In genomic region chr3:128087163-128087562, GRCm38 (mm10) we compare ENCODE assay signal across 21 mouse cellular contexts.
DNase-seq lines count a peak whose midpoint lies in the region; ATAC-seq lines count a peak whose summit lies in the region.
"Had no signal": no experiment of that assay in that cellular context is flagged by ENCODE, and none has a peak within 500 bp of the region (broad histone marks: within the 10 kb centered on the region; RNA-seq: fewer than 3 reads in every experiment).

No protein-coding gene starts in this region.

- H3K9ac ChIP-seq in kidney, embryonic 15.5 days = no peak overlapping the region
- no peak overlapping the region for H3K9ac ChIP-seq in neural tube, embryonic 12.5 days
- H3K9ac ChIP-seq: embryonic facial prominence, embryonic 13.5 days; embryonic facial prominence, embryonic 15.5 days; forebrain, embryonic 12.5 days had no signal

- 50% methylated on average over 10 of the region's 10 CpGs for WGBS in kidney, embryonic 15.5 days
- 68% methylated on average over 10 of the region's 10 CpGs for WGBS in neural tube, embryonic 12.5 days

- peak; percentile 67 for ATAC-seq in kidney, embryonic 15.5 days (replicated peaks; ENCODE audit: low FRiP score)
- peak; percentile 26; the same call in 1 of the 2 replicates for ATAC-seq in neural tube, embryonic 12.5 days (ENCODE audit: low FRiP score, low read depth)
- ATAC-seq: forebrain, embryonic 14.5 days; forebrain, embryonic 16.5 days had no signal

- H3K36me3 ChIP-seq in kidney, embryonic 15.5 days = no peaks in the 10 kb centered on the region
- H3K36me3 ChIP-seq in neural tube, embryonic 12.5 days = no peaks in the 10 kb centered on the region
- H3K36me3 ChIP-seq: embryonic facial prominence, embryonic 13.5 days; embryonic facial prominence, embryonic 15.5 days; forebrain, embryonic 10.5 days; forebrain, embryonic 12.5 days had no signal

- DNase-seq in kidney, postnatal 25 days = no peak
- no peak for DNase-seq in neural tube, embryonic 10.5 days (ENCODE audit: extremely low spot score, low spot score)
- DNase-seq: adrenal gland, adult 2 months; adrenal gland, postnatal 10 days; adrenal gland, postnatal 25 days; cerebellum, adult 11 months; cerebellum, adult 18-20 months; cerebellum, adult 8-10 months; cerebellum, adult 9-11 months; cerebellum, postnatal 14 days; cerebellum, postnatal 36 days; embryo, embryonic 11 days had no signal

- 0 out of 2 replicates have a peak, but pooled peaks cover 8% of the 10 kb centered on the region for H3K27me3 ChIP-seq in kidney, embryonic 15.5 days
- H3K27me3 ChIP-seq in neural tube, embryonic 12.5 days (replicated peaks) = no peaks in the 10 kb centered on the region
- H3K27me3 ChIP-seq: embryonic facial prominence, embryonic 15.5 days; forebrain, embryonic 12.5 days had no signal

- no peaks in the 10 kb centered on the region for H3K9me3 ChIP-seq in kidney, embryonic 15.5 days (replicated peaks)
- H3K9me3 ChIP-seq in neural tube, embryonic 12.5 days = no peaks in the 10 kb centered on the region
- H3K9me3 ChIP-seq: embryonic facial prominence, embryonic 13.5 days; embryonic facial prominence, embryonic 15.5 days; forebrain, embryonic 10.5 days; forebrain, embryonic 12.5 days had no signal

- H3K4me2 ChIP-seq in kidney, embryonic 15.5 days = no peak overlapping the region
- H3K4me2 ChIP-seq in neural tube, embryonic 12.5 days (replicated peaks) = no peak overlapping the region
- H3K4me2 ChIP-seq: embryonic facial prominence, embryonic 13.5 days; embryonic facial prominence, embryonic 15.5 days; forebrain, embryonic 12.5 days had no signal

- H3K27ac ChIP-seq in kidney, embryonic 15.5 days = no peak overlapping the region
- no peak overlapping the region for H3K27ac ChIP-seq in neural tube, embryonic 12.5 days
- H3K27ac ChIP-seq: embryonic facial prominence, embryonic 13.5 days; embryonic facial prominence, embryonic 15.5 days; forebrain, embryonic 10.5 days; forebrain, embryonic 12.5 days had no signal

- 0 out of 2 replicates have a peak, but pooled peaks cover 4% of the 10 kb centered on the region for H3K4me1 ChIP-seq in kidney, embryonic 15.5 days
- no peaks in the 10 kb centered on the region for H3K4me1 ChIP-seq in neural tube, embryonic 12.5 days
- H3K4me1 ChIP-seq: embryonic facial prominence, embryonic 15.5 days; forebrain, embryonic 10.5 days; forebrain, embryonic 12.5 days had no signal

- no peak overlapping the region for H3K4me3 ChIP-seq in kidney, embryonic 15.5 days (replicated peaks)
- no peak overlapping the region for H3K4me3 ChIP-seq in neural tube, embryonic 12.5 days
- H3K4me3 ChIP-seq: embryonic facial prominence, embryonic 13.5 days; embryonic facial prominence, embryonic 15.5 days; erythroblast, embryonic 14.5 days; forebrain, embryonic 10.5 days; forebrain, embryonic 12.5 days had no signal
